Mouse (Mus musculus): Measurements from ENCODE around the gene Rbp2. TPM values are rescaled to one million over a fixed set of nuclear protein-coding genes. Genes with fewer than 3 reads are reported as not detected.

Rbp2 gene
- polyA plus RNA-seq, 1 experiment from 2014 or later, result 0.27 TPM

GRCm38 (mm10) chr9:98482256-98482655 lies 3.7 kb upstream of the Rbp2 start:
- Histone ChIP-seq H3K27me3 (ENCODE audit: control insufficient read depth, insufficient read depth, low read length) (no peaks in the 10 kb centered on the region), H3K36me3 (ENCODE audit: control insufficient read depth, insufficient read depth, low read length) (no peaks in the 10 kb centered on the region), H3K27ac (ENCODE audit: low read depth, low read length) (no peak overlapping the region), H3K9ac (ENCODE audit: low read depth, low read length) (no peak overlapping the region), H3K4me3 (ENCODE audit: low read depth, low read length) (no peak overlapping the region), H3K9me3 (replicated peaks; ENCODE audit: control insufficient read depth, low read length) (no peaks in the 10 kb centered on the region), H3K4me2 (no peak overlapping the region), H3K4me1 (ENCODE audit: control insufficient read depth, insufficient read depth, low read length) (no peaks in the 10 kb centered on the region)
- no peak for ATAC-seq (replicated peaks; ENCODE audit: insufficient number of reproducible peaks, low FRiP score, low TSS enrichment)
- WGBS (ENCODE audit: insufficient replicate concordance), result 61% methylated on average over 4 of the region's 4 CpGs

GRCm38 (mm10) chr9:98485020-98485419 lies 895 bp upstream of the Rbp2 start:
- WGBS (ENCODE audit: insufficient replicate concordance), result 67% methylated on average over 7 of the region's 7 CpGs
- no peaks in the 10 kb centered on the region for H3K9me3 ChIP-seq (replicated peaks; ENCODE audit: control insufficient read depth, low read length)
- peaks cover 5% of the 10 kb centered on the region; the same call in 1 of the 2 replicates for H3K4me1 ChIP-seq (ENCODE audit: control insufficient read depth, insufficient read depth, low read length)
- H3K36me3 ChIP-seq (ENCODE audit: control insufficient read depth, insufficient read depth, low read length), result no peaks in the 10 kb centered on the region
- H3K27ac ChIP-seq (ENCODE audit: low read depth, low read length), result no peak overlapping the region
- no peak for ATAC-seq (replicated peaks; ENCODE audit: insufficient number of reproducible peaks, low FRiP score, low TSS enrichment)
- no peaks in the 10 kb centered on the region for H3K27me3 ChIP-seq (ENCODE audit: control insufficient read depth, insufficient read depth, low read length)
- H3K9ac ChIP-seq (ENCODE audit: low read depth, low read length), result no peak overlapping the region
- H3K4me2 ChIP-seq, result no peak overlapping the region
- no peak overlapping the region for H3K4me3 ChIP-seq (ENCODE audit: low read depth, low read length)

GRCm38 (mm10) chr9:98487273-98487672 lies 1.4 kb downstream of the Rbp2 start:
- no peak overlapping the region for H3K4me3 ChIP-seq (ENCODE audit: low read depth, low read length)
- H3K27ac ChIP-seq (ENCODE audit: low read depth, low read length), result no peak overlapping the region
- H3K9ac ChIP-seq (ENCODE audit: low read depth, low read length), result no peak overlapping the region
- no peaks in the 10 kb centered on the region for H3K27me3 ChIP-seq (ENCODE audit: control insufficient read depth, insufficient read depth, low read length)
- peaks cover 11% of the 10 kb centered on the region; the same call in 1 of the 2 replicates for H3K4me1 ChIP-seq (ENCODE audit: control insufficient read depth, insufficient read depth, low read length)
- no peaks in the 10 kb centered on the region for H3K9me3 ChIP-seq (replicated peaks; ENCODE audit: control insufficient read depth, low read length)
- no peak overlapping the region for H3K4me2 ChIP-seq
- ATAC-seq (replicated peaks; ENCODE audit: insufficient number of reproducible peaks, low FRiP score, low TSS enrichment), result no peak
- WGBS (ENCODE audit: insufficient replicate concordance), result 59% methylated on average over 6 of the region's 6 CpGs
- no peaks in the 10 kb centered on the region for H3K36me3 ChIP-seq (ENCODE audit: control insufficient read depth, insufficient read depth, low read length)

- H3K9ac ChIP-seq (ENCODE audit: low read depth, low read length), result no peak overlapping the region
- no peaks in the 10 kb centered on the region for H3K27me3 ChIP-seq (ENCODE audit: control insufficient read depth, insufficient read depth, low read length)
- WGBS (ENCODE audit: insufficient replicate concordance), result 47% methylated on average over 4 of the region's 4 CpGs
- H3K4me1 ChIP-seq (ENCODE audit: control insufficient read depth, insufficient read depth, low read length), result peaks cover 15% of the 10 kb centered on the region; the same call in 1 of the 2 replicates
- H3K4me3 ChIP-seq (ENCODE audit: low read depth, low read length), result no peak overlapping the region
- H3K27ac ChIP-seq (ENCODE audit: low read depth, low read length), result peak overlapping the region; percentile 38
- no peaks in the 10 kb centered on the region for H3K36me3 ChIP-seq (ENCODE audit: control insufficient read depth, insufficient read depth, low read length)
- H3K9me3 ChIP-seq (replicated peaks; ENCODE audit: control insufficient read depth, low read length), result no peaks in the 10 kb centered on the region
- H3K4me2 ChIP-seq, result no peak overlapping the region
- no peak for ATAC-seq (replicated peaks; ENCODE audit: insufficient number of reproducible peaks, low FRiP score, low TSS enrichment)
These were observed 3.6 kb downstream of the Rbp2 start for GRCm38 (mm10) chr9:98489532-98489931.

GRCm38 (mm10) chr9:98490128-98490527 lies 4.2 kb downstream of the Rbp2 start:
- Histone ChIP-seq H3K9me3 (replicated peaks; ENCODE audit: control insufficient read depth, low read length) (no peaks in the 10 kb centered on the region), H3K27ac (ENCODE audit: low read depth, low read length) (peak overlapping the region; percentile 50; the same call in 1 of the 2 replicates), H3K4me2 (no peak overlapping the region), H3K4me1 (ENCODE audit: control insufficient read depth, insufficient read depth, low read length) (peaks cover 15% of the 10 kb centered on the region; the same call in 1 of the 2 replicates), H3K4me3 (ENCODE audit: low read depth, low read length) (no peak overlapping the region), H3K27me3 (ENCODE audit: control insufficient read depth, insufficient read depth, low read length) (no peaks in the 10 kb centered on the region), H3K9ac (ENCODE audit: low read depth, low read length) (no peak overlapping the region), H3K36me3 (ENCODE audit: control insufficient read depth, insufficient read depth, low read length) (no peaks in the 10 kb centered on the region)
- WGBS (ENCODE audit: insufficient replicate concordance), result 40% methylated on average over 4 of the region's 4 CpGs
- ATAC-seq (replicated peaks; ENCODE audit: insufficient number of reproducible peaks, low FRiP score, low TSS enrichment), result no peak

- Histone ChIP-seq H3K36me3 (ENCODE audit: control insufficient read depth, insufficient read depth, low read length) (no peaks in the 10 kb centered on the region), H3K9me3 (replicated peaks; ENCODE audit: control insufficient read depth, low read length) (no peaks in the 10 kb centered on the region), H3K4me2 (no peak overlapping the region), H3K4me3 (ENCODE audit: low read depth, low read length) (no peak overlapping the region), H3K4me1 (ENCODE audit: control insufficient read depth, insufficient read depth, low read length) (peaks cover 15% of the 10 kb centered on the region; the same call in 1 of the 2 replicates), H3K27me3 (ENCODE audit: control insufficient read depth, insufficient read depth, low read length) (no peaks in the 10 kb centered on the region), H3K27ac (ENCODE audit: low read depth, low read length) (no peak overlapping the region), H3K9ac (ENCODE audit: low read depth, low read length) (no peak overlapping the region)
- WGBS (ENCODE audit: insufficient replicate concordance), result 89% methylated on average over 5 of the region's 5 CpGs
- no peak for ATAC-seq (replicated peaks; ENCODE audit: insufficient number of reproducible peaks, low FRiP score, low TSS enrichment)
These were observed 5.2 kb downstream of the Rbp2 start for GRCm38 (mm10) chr9:98491071-98491470.

- Histone ChIP-seq H3K27me3 (ENCODE audit: control insufficient read depth, insufficient read depth, low read length) (no peaks in the 10 kb centered on the region), H3K4me2 (no peak overlapping the region), H3K9ac (ENCODE audit: low read depth, low read length) (no peak overlapping the region), H3K27ac (ENCODE audit: low read depth, low read length) (no peak overlapping the region), H3K4me3 (ENCODE audit: low read depth, low read length) (no peak overlapping the region), H3K9me3 (replicated peaks; ENCODE audit: control insufficient read depth, low read length) (no peaks in the 10 kb centered on the region), H3K4me1 (ENCODE audit: control insufficient read depth, insufficient read depth, low read length) (peaks cover 15% of the 10 kb centered on the region; the same call in 1 of the 2 replicates), H3K36me3 (ENCODE audit: control insufficient read depth, insufficient read depth, low read length) (no peaks in the 10 kb centered on the region)
- no peak for ATAC-seq (replicated peaks; ENCODE audit: insufficient number of reproducible peaks, low FRiP score, low TSS enrichment)
- 52% methylated on average over 5 of the region's 5 CpGs for WGBS (ENCODE audit: insufficient replicate concordance)
These were observed 6.3 kb downstream of the Rbp2 start for GRCm38 (mm10) chr9:98492212-98492611.

GRCm38 (mm10) chr9:98492821-98493220 lies 6.9 kb downstream of the Rbp2 start:
- H3K4me2 ChIP-seq, result no peak overlapping the region
- WGBS (ENCODE audit: insufficient replicate concordance), result 43% methylated on average over 1 of the region's 1 CpGs
- H3K27me3 ChIP-seq (ENCODE audit: control insufficient read depth, insufficient read depth, low read length), result no peaks in the 10 kb centered on the region
- H3K4me3 ChIP-seq (ENCODE audit: low read depth, low read length), result no peak overlapping the region
- no peak overlapping the region for H3K27ac ChIP-seq (ENCODE audit: low read depth, low read length)
- no peaks in the 10 kb centered on the region for H3K36me3 ChIP-seq (ENCODE audit: control insufficient read depth, insufficient read depth, low read length)
- H3K4me1 ChIP-seq (ENCODE audit: control insufficient read depth, insufficient read depth, low read length), result peaks cover 16% of the 10 kb centered on the region; the same call in 1 of the 2 replicates
- ATAC-seq (replicated peaks; ENCODE audit: insufficient number of reproducible peaks, low FRiP score, low TSS enrichment), result no peak
- H3K9me3 ChIP-seq (replicated peaks; ENCODE audit: control insufficient read depth, low read length), result no peaks in the 10 kb centered on the region
- no peak overlapping the region for H3K9ac ChIP-seq (ENCODE audit: low read depth, low read length)

- 46% methylated on average over 7 of the region's 7 CpGs for WGBS (ENCODE audit: insufficient replicate concordance)
- no peak for ATAC-seq (replicated peaks; ENCODE audit: insufficient number of reproducible peaks, low FRiP score, low TSS enrichment)
- H3K27ac ChIP-seq (ENCODE audit: low read depth, low read length), result no peak overlapping the region
- H3K4me1 ChIP-seq (ENCODE audit: control insufficient read depth, insufficient read depth, low read length), result peaks cover 12% of the 10 kb centered on the region; the same call in 1 of the 2 replicates
- H3K27me3 ChIP-seq (ENCODE audit: control insufficient read depth, insufficient read depth, low read length), result no peaks in the 10 kb centered on the region
- H3K4me2 ChIP-seq, result no peak overlapping the region
- H3K9ac ChIP-seq (ENCODE audit: low read depth, low read length), result no peak overlapping the region
- H3K36me3 ChIP-seq (ENCODE audit: control insufficient read depth, insufficient read depth, low read length), result no peaks in the 10 kb centered on the region
- no peaks in the 10 kb centered on the region for H3K9me3 ChIP-seq (replicated peaks; ENCODE audit: control insufficient read depth, low read length)
- no peak overlapping the region for H3K4me3 ChIP-seq (ENCODE audit: low read depth, low read length)
These were observed 11.2 kb downstream of the Rbp2 start for GRCm38 (mm10) chr9:98497157-98497556.

Data from heart, embryonic 11.5 days (tissue).